Mouse (Mus musculus) lung, embryonic 16.5 days (tissue): ENCODE measurements around the gene Mecom. TPM values are rescaled to one million over a fixed set of nuclear protein-coding genes. Genes with fewer than 3 reads are reported as not detected.

ENCODE experiments used
- ATAC-seq: fragments of 200-750 bp; cut with Nextera tagmentation; 2 replicates; pipeline ENCODE4 v1.8.0; 2017; ENCODE audit warnings: low read depth, mild to moderate bottlenecking, moderate library complexity
- H3K27ac ChIP-seq: fragments of 300-500 bp; sonication (generic); 2 replicates; pipeline ENCODE4 v1.5.1; 2014; ENCODE audit warnings: mild to moderate bottlenecking, control low read depth, low read length
- H3K27me3 ChIP-seq: fragments of 300-500 bp; sonication (generic); 2 replicates; pipeline ENCODE4 v1.6.1; 2014; ENCODE audit warnings: low read depth, low read length, mixed read lengths; ENCODE audit not compliant: control insufficient read depth, insufficient read depth
- H3K36me3 ChIP-seq: fragments of 300-500 bp; sonication (generic); 2 replicates; pipeline ENCODE4 v1.6.1; 2014; ENCODE audit warnings: low read length; ENCODE audit not compliant: control insufficient read depth, insufficient read depth
- H3K4me1 ChIP-seq: fragments of 300-500 bp; sonication (generic); replicated peaks from 2 replicates; pipeline ENCODE4 v1.6.1; 2014; ENCODE audit warnings: low read length, mixed read lengths; ENCODE audit not compliant: control insufficient read depth, insufficient read depth
- H3K4me2 ChIP-seq: fragments of 300-500 bp; sonication (generic); 2 replicates; pipeline ENCODE4 v1.6.1; 2014; ENCODE audit warnings: low read depth, low read length, control low read depth
- H3K4me3 ChIP-seq: fragments of 300-500 bp; sonication (generic); 2 replicates; pipeline ENCODE4 v1.5.1; 2014; ENCODE audit warnings: mild to moderate bottlenecking, low read length, control low read depth
- H3K9ac ChIP-seq: fragments of 300-500 bp; sonication (generic); 2 replicates; pipeline ENCODE4 v1.6.1; 2014; ENCODE audit warnings: low read length, control low read depth
- H3K9me3 ChIP-seq: fragments of 300-500 bp; sonication (generic); 2 replicates; pipeline ENCODE4 v1.6.1; 2016; ENCODE audit warnings: low read length; ENCODE audit not compliant: control insufficient read depth
- WGBS: fragments of 180-500 bp; shearing (Covaris S2); extraction: QIAGEN DNeasy Blood & Tissue Kit; methylation state at CpG from one replicate; pipeline ENCODE4 v1.1.7; 2014; 5-methylcytosine and 5-hydroxymethylcytosine counted together
- polyA plus RNA-seq: library from polyadenylated mRNA; unstranded; fragments of >200 nt; fragmentation: Nextera tagmentation; extraction: Ambion mirVana; gene quantifications from 2 replicates; pipeline ENCODE4 v1.2.1, GENCODE M21; 2015

The Mecom gene
- polyA plus RNA-seq, 1 experiment from 2014 or later: 73.4 TPM

GRCm38 (mm10) chr3:30145051-30145450 lies 402.8 kb downstream of the Mecom start:
- Histone ChIP-seq H3K36me3 (no peaks in the 10 kb centered on the region), H3K27ac (peak overlapping the region; percentile 17; the same call in 1 of the 2 replicates), H3K4me1 (peaks cover 23% of the 10 kb centered on the region), H3K9ac (no peak overlapping the region), H3K4me2 (no peak overlapping the region), H3K4me3 (no peak overlapping the region), H3K9me3 (no peaks in the 10 kb centered on the region), H3K27me3 (no peaks in the 10 kb centered on the region)
- 71% methylated on average over 5 of the region's 5 CpGs for WGBS
- no peak for ATAC-seq

- Histone ChIP-seq H3K9me3 (no peaks in the 10 kb centered on the region), H3K4me2 (no peak overlapping the region), H3K4me3 (no peak overlapping the region), H3K9ac (no peak overlapping the region), H3K36me3 (no peaks in the 10 kb centered on the region), H3K4me1 (peaks cover 14% of the 10 kb centered on the region), H3K27ac (no peak overlapping the region), H3K27me3 (no peaks in the 10 kb centered on the region)
- WGBS: 36% methylated on average over 11 of the region's 11 CpGs
- peak; percentile 38; the same call in 1 of the 2 replicates for ATAC-seq
Observed at GRCm38 (mm10) chr3:30143961-30144411, 403.8 kb downstream of the Mecom start.

- Histone ChIP-seq H3K4me2 (no peak overlapping the region), H3K4me3 (no peak overlapping the region), H3K36me3 (no peaks in the 10 kb centered on the region), H3K9ac (no peak overlapping the region), H3K27ac (no peak overlapping the region), H3K9me3 (no peaks in the 10 kb centered on the region), H3K4me1 (peaks cover 14% of the 10 kb centered on the region), H3K27me3 (no peaks in the 10 kb centered on the region)
- ATAC-seq: no peak
- WGBS: 69% methylated on average over 2 of the region's 2 CpGs
Observed at GRCm38 (mm10) chr3:30143440-30143839, 404.4 kb downstream of the Mecom start.

GRCm38 (mm10) chr3:30140349-30140748 lies 407.5 kb downstream of the Mecom start:
- ATAC-seq: no peak
- Histone ChIP-seq H3K4me3 (no peak overlapping the region), H3K27ac (no peak overlapping the region), H3K4me2 (no peak overlapping the region), H3K36me3 (no peaks in the 10 kb centered on the region), H3K9ac (no peak overlapping the region), H3K4me1 (peaks cover 7% of the 10 kb centered on the region), H3K9me3 (no peaks in the 10 kb centered on the region), H3K27me3 (no peaks in the 10 kb centered on the region)
- 66% methylated on average over 5 of the region's 5 CpGs for WGBS

GRCm38 (mm10) chr3:30139678-30140077 lies 408.1 kb downstream of the Mecom start:
- Histone ChIP-seq H3K4me1 (peaks cover 7% of the 10 kb centered on the region), H3K9me3 (no peaks in the 10 kb centered on the region), H3K27me3 (no peaks in the 10 kb centered on the region), H3K4me2 (no peak overlapping the region), H3K4me3 (no peak overlapping the region), H3K36me3 (no peaks in the 10 kb centered on the region), H3K9ac (no peak overlapping the region), H3K27ac (no peak overlapping the region)
- no peak for ATAC-seq
- WGBS: 50% methylated on average over 4 of the region's 4 CpGs

GRCm38 (mm10) chr3:30138588-30138987 lies 409.2 kb downstream of the Mecom start:
- Histone ChIP-seq H3K4me3 (no peak overlapping the region), H3K4me2 (no peak overlapping the region), H3K36me3 (no peaks in the 10 kb centered on the region), H3K27me3 (no peaks in the 10 kb centered on the region), H3K27ac (no peak overlapping the region), H3K4me1 (peaks cover 4% of the 10 kb centered on the region; the same call in 1 of the 2 replicates), H3K9ac (no peak overlapping the region), H3K9me3 (no peaks in the 10 kb centered on the region)
- no peak for ATAC-seq
- WGBS: 83% methylated on average over 6 of the region's 6 CpGs

- whole genome bisulfite sequencing: 58% methylated on average over 6 of the region's 6 CpGs
- H3K4me1 ChIP-seq: peaks cover 9% of the 10 kb centered on the region; the same call in 1 of the 2 replicates
- peak overlapping the region; percentile 22; the same call in 1 of the 2 replicates for H3K4me2 ChIP-seq
- no peaks in the 10 kb centered on the region for H3K27me3 ChIP-seq
- H3K27ac ChIP-seq: peak overlapping the region; percentile 84
- no peak overlapping the region for H3K9ac ChIP-seq
- no peaks in the 10 kb centered on the region for H3K9me3 ChIP-seq
- ATAC-seq: peak; percentile 66
- H3K36me3 ChIP-seq: no peaks in the 10 kb centered on the region
- no peak overlapping the region for H3K4me3 ChIP-seq
Observed at GRCm38 (mm10) chr3:30135857-30136256, 412.0 kb downstream of the Mecom start.

- Histone ChIP-seq H3K4me3 (no peak overlapping the region), H3K36me3 (no peaks in the 10 kb centered on the region), H3K9me3 (no peaks in the 10 kb centered on the region), H3K27ac (no peak overlapping the region), H3K27me3 (no peaks in the 10 kb centered on the region), H3K4me1 (peaks cover 13% of the 10 kb centered on the region), H3K4me2 (no peak overlapping the region), H3K9ac (no peak overlapping the region)
- ATAC-seq: peak; percentile 86
- 52% methylated on average over 1 of the region's 1 CpGs for WGBS
Observed at GRCm38 (mm10) chr3:30135119-30135518, 412.7 kb downstream of the Mecom start.

- peak overlapping the region; percentile 46; the same call in 1 of the 2 replicates for H3K27ac ChIP-seq
- H3K9ac ChIP-seq: no peak overlapping the region
- peaks cover 13% of the 10 kb centered on the region for H3K4me1 ChIP-seq
- no peak overlapping the region for H3K4me3 ChIP-seq
- no peaks in the 10 kb centered on the region for H3K36me3 ChIP-seq
- no peak for ATAC-seq
- no peaks in the 10 kb centered on the region for H3K27me3 ChIP-seq
- no peaks in the 10 kb centered on the region for H3K9me3 ChIP-seq
- WGBS: 68% methylated on average over 3 of the region's 3 CpGs
- H3K4me2 ChIP-seq: no peak overlapping the region
Observed at GRCm38 (mm10) chr3:30132981-30133380, 414.8 kb downstream of the Mecom start.

- Histone ChIP-seq H3K4me1 (peaks cover 13% of the 10 kb centered on the region), H3K9me3 (no peaks in the 10 kb centered on the region), H3K27ac (no peak overlapping the region), H3K4me3 (no peak overlapping the region), H3K36me3 (no peaks in the 10 kb centered on the region), H3K27me3 (no peaks in the 10 kb centered on the region), H3K9ac (no peak overlapping the region), H3K4me2 (no peak overlapping the region)
- ATAC-seq: no peak
- whole genome bisulfite sequencing: 61% methylated on average over 2 of the region's 2 CpGs
Observed at GRCm38 (mm10) chr3:30132370-30132769, 415.4 kb downstream of the Mecom start.
